Mouse (Mus musculus) testis, adult 2 months (tissue): ENCODE results near the gene Pik3ap1.

Experiments used
- CTCF ChIP-seq: fragments of 200-500 bp; IDR thresholded peaks from 2 replicates; pipeline ENCODE4 v1.5.1; 2012; ENCODE audit warnings: low read depth, mild to moderate bottlenecking, inconsistent platforms, low read length, moderate library complexity; ENCODE audit not compliant: control insufficient read depth, insufficient read depth, insufficient replicate concordance
- POLR2A ChIP-seq: fragments of 200-500 bp; IDR thresholded peaks from 2 replicates; pipeline ENCODE4 v1.6.1; 2012; ENCODE audit warnings: low read depth, mild to moderate bottlenecking, inconsistent platforms, low read length, moderate library complexity; ENCODE audit not compliant: control insufficient read depth

DNA sequence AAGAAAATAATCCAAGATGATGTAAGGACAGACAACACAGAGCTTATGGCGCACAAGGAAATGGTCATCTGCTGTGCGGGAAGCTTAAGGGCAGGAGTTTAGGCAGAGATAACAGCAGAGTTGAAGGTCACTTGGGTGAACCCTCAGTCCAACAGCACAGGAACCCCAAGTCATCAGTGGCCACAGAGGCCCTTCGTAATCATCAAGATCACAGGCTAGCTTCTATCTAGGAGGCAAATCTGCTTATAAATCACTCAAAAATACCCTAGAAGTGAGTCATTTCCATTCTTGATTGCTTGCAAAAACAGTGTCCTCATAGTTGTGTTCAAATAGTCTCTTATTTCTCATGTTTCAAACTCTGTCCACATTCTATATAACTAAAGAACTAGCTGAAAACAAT, 136.6 kb downstream of the Pik3ap1 start:
- TF ChIP-seq CTCF (no peak), POLR2A (no peak)
